Mouse (Mus musculus) NIH3T3 (cell line): ENCODE results near the gene Mecp2.
A peak's percentile ranks its signal among the peaks of the same experiment; 100 is the strongest.

ENCODE experiments used
- DNase-seq: peaks from one replicate; pipeline ENCODE4 v3.0.0-alpha.2; 2012; ENCODE audit warnings: low read depth

Gene Mecp2

DNA sequence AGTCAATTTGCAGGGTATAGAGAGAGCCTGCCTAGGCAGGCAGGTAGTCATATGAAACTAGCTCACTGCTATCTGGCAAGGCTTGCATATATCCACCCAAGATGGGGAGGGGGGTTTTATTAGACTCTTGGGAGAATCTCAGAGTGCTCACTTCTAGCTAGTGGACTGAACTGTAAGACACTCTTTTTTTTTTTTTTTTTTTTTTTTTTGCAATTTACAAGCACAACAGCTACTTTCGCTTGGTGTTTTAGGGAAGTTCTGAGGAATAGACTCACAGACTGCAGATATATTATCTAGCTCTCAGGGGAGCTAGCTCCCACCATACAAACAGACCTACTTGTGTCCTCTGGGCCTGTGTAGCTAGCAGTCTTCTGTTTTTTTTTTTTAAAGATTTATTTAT lies 120.6 kb downstream of the Mecp2 start:
- DNase-seq, result no peak

DNA sequence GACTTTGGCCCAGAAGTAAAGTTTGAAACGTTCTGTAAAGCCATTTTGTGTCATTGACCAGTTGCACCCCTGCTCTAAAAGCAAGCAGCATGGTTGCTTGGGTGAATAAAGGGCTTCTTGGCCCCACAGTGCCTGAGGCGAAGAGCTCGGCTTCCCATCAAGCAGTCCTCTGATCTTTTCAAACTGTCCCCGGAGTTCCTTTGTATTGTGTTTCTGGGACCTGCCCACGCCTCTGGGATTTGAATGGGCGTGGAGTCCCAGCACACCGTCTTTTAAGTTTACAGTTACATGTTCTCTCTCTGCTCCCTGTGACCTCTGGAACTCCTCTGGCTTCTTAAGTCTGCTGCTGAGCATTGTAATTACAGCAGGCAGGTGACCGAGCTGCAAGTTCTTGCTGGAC lies 127.1 kb downstream of the Mecp2 start:
- DNase-seq, result no peak

DNA sequence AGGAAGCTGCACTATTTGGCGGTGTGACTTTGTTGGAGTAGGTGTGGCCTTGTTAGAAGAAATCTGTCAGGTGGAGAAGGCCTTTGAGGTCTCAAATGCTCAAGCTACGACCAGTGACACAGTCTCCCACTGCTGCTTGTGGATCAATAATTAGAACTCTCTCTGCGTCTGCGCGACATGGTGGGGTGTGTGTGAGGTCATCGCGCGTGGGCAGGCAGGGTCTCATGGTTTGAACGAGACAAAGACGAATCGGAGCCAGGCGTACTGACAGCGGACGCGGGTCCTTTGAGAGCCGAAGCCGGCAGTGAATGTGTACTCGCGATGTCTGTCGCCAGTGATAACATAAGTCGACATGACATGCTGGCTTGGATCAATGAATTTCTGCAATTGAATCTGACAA lies 128.8 kb downstream of the Mecp2 start:
- DNase-seq, result no peak

DNA sequence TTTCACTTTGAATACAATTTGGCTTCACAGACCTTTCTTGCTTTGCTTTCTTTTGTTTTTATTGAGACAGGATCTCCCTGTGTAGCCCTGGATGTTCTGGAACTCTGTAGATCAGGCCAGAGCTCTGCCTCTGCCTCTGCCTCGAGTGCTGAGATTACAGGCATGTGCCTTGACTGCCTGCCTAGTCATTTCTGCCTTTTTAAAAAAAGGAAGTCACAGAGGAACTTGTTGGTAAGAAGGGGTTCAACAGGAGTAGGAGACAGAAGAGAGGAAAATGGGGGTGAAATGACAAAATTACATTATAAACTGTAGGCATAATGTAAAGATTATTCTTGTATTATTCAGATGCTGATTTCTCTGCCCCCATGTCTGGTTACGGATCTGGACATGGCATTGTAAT lies 131.5 kb downstream of the Mecp2 start:
- no peak for DNase-seq

DNA sequence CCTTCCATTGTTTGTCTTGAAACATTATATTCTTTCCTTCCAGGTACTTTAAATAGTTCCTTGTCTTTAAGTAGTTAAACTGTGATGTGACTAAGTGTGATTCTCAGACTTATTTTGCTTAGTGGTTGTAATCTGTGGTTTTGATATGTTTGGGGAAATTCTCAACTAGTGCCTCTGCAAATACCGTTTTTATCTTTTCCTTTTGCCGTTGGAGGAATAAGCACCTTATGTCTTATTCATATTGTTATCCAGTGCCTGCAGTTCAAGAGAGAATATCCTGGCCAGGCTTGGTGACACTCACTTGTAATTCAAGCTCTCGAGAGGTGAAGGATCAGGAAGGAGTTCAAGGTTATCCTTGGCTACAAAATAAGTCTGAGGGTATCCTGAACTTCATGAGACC lies 134.1 kb downstream of the Mecp2 start:
- no peak for DNase-seq

GRCm38 (mm10) chrX:73998911-73999869 lies 136.0 kb downstream of the Mecp2 start:
- DNase-seq, result peak; percentile 86

DNA sequence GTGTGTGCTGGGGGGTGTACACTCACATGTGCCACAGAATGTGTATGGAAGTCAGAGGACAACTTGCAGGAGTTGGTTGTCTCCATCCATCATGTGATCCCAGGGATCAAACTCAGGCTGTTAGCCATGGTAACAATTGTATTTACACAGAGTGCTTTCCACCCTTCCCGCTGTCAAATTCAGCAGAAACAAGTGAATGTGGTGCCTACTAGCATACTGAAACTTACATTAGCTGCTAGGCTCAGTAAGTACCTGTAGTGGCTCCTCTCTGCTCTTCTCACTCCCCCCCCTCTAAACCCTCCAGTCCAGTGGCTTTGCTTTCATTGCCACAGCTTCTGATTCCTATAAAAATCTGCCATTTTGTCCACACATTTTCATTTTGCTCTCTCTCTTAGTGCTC lies 157.4 kb downstream of the Mecp2 start:
- no peak for DNase-seq
